Mouse (Mus musculus): ENCODE measurements around the gene Hsd11b1.

DNA sequence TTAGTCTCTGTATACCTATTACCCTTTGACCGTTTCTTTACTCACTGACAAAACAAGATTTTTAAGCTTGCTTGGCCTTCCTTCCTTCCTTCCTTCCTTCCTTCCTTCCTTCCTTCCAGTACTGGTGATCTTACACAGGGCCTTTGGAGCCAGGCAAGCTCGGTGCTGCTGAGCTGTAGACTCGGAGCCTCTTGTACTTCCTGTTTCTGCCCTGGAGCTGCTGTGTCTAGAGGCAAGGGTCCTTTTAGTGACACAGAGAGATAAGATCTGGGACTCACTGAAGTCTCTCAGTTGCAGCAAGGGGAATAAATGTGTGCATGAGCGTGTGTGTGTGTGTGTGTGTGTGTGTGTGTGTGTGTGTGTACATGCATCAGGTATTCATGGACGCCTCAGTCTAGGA is 32.9 kb downstream of the Hsd11b1 start:
- no peak for TF ChIP-seq CTCF (conservative IDR thresholded peaks at IDR 0.05 in 1 of 2, IDR thresholded peaks at IDR 0.05 in 1 of 2; ENCODE audit: low read depth in 2 of 2, low read length in 2 of 2)
- no peak for TF ChIP-seq NELFE (IDR thresholded peaks at IDR 0.05; ENCODE audit: low read depth, low read length)
- no peak for TF ChIP-seq USF1 (IDR thresholded peaks at IDR 0.05; ENCODE audit: low read depth, low read length)
- no peak for TF ChIP-seq POLR2A (IDR thresholded peaks at IDR 0.05; ENCODE audit: low read depth, low read length)
- no peak for TF ChIP-seq ZC3H11A (IDR thresholded peaks at IDR 0.05; ENCODE audit: low read depth, low read length)
- TF ChIP-seq TCF12 (IDR thresholded peaks at IDR 0.05; ENCODE audit: low read depth, low read length), result no peak
- no peak for TF ChIP-seq ELF1 (IDR thresholded peaks at IDR 0.05; ENCODE audit: low read depth, low read length)
- TF ChIP-seq BHLHE40 (IDR thresholded peaks at IDR 0.05; ENCODE audit: low read depth, low read length), result no peak
- TF ChIP-seq UBTF (IDR thresholded peaks at IDR 0.05; ENCODE audit: low read depth, low read length), result no peak
- TF ChIP-seq JUND (conservative IDR thresholded peaks at IDR 0.05; ENCODE audit: low read depth, low read length), result no peak
